Mouse (Mus musculus) adrenal gland, postnatal 25 days (tissue): ENCODE measurements around the gene Ckap4. TPM values are rescaled to one million over a fixed set of nuclear protein-coding genes. Genes with fewer than 3 reads are reported as not detected.

Source experiments
- DNase-seq: peaks from one replicate; pipeline ENCODE4 v3.0.0; 2021; ENCODE audit warnings: mixed read lengths
- long read RNA-seq: library from polyadenylated mRNA; stranded (forward); transcript quantifications from one replicate; pipeline ENCODE4 v2.0.0, GENCODE M21; 2021
- total RNA-seq: library from RNA; stranded (reverse); gene quantifications from 2 replicates; pipeline ENCODE4 v1.2.3, GENCODE M21; 2021

Ckap4 gene
- 47.2 and 49.3 TPM in 2 replicates for total RNA-seq
- long read RNA-seq, transcript Ckap4-201 (2 exons, 3,089 nt), result major isoform, 46 of 50 reads
- long read RNA-seq, partial matches to known transcripts, result 0 of 50 reads
- long read RNA-seq, other reads (novel, unspliced or antisense), result 4 of 50 reads

DNA sequence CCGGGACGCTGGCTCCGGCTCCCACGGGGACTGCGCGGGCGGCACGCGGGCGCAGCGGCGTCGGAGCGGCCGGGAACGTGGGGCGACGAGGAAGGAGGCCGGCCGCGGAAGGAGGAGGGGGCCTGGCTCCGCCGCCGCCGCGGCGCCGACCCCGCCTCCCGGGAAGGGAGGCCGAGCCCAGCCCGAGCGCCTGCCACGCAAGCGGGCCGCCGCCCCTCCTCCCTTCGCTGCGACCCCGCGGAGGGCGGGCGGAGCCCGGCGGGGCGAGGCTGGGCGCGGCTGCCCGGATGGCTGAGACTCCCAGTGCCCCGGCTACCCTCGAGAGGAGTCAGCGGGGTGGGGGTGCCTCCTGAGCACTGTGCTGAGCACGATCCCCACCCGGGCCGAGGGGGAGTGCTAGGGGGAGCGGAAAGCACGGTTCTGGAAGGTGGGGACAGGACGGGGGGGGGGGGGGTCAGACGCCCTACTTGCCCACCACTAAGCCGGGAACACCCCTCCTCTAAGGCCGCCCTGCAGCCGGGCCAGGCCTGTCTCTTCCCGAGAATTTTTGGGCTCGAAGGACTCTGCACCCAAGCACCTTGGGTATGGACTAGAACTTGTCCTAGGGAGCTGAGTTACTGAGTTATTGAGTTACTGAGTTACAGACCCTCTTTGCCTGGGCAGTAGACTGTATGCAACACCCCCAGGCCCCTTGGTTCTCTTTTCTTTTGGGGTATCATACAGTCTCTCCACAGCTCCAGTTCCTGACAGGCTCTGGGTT lies at the start of gene Ckap4:
Ckap4 (minus strand) TSS at position 151 of the 760 bp plus-strand sequence.
- DNase-seq, result peak; percentile 81

GRCm38 (mm10) chr10:84582236-84582635 lies 48.4 kb upstream of the Ckap4 start:
- no peak for DNase-seq

GRCm38 (mm10) chr10:84581191-84581590 lies 47.3 kb upstream of the Ckap4 start:
- no peak for DNase-seq

- no peak for DNase-seq
Observed at GRCm38 (mm10) chr10:84579527-84579926, 45.7 kb upstream of the Ckap4 start.

DNA sequence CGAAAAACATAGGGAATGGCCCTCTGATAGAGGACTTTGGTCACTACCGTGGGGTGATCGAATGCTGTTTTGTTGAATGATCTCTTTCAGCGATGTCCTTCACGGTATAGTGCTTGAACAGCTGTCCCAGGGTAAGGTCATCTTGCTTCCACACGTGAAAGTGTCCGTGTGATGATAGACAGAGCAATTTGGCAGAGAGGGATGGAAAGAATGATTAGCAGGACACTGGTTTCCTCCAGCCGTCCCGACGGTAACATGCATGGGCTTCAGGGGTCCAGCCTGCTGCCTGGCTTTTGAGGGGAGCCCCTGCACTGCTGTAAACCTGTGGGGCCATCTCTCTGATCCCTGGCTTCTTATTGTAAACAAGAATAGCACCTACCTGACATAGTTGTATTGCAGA lies 44.9 kb upstream of the Ckap4 start:
- DNase-seq, result no peak

DNA sequence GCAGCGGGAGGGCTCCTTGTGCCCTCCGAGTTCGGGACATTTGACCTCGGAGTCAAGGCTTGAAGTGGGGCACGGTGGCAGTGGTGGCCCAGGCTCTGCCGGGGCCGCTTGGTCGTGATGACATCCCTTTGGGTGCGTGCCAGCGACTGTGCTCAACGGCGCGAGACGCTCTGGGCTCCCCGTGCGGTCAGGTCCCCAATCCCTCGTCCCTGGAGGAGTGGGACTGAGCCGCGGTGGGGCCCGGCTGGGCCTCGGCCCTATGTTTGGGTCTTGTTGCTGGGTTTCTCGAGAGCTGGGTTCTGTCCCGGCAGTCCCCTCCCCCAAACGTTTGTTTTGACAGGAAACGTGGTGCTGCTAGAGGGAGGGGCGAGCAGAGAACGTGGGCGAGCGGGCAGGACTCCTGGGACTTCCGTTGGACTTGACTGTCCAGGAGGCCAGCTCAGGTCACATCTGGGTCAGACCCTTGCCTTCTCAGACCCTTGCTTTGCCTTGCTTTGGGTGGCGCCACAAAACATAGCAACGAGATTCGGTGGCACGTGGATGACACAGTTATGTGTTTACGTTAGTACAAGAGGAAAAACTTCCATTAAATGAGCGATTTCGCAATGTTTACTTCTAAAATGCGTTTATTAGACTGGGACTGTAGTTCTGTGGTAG lies 43.3 kb upstream of the Ckap4 start:
- peak; percentile 73 for DNase-seq

- peak; percentile 92 for DNase-seq
Observed at GRCm38 (mm10) chr10:84576395-84577070, 42.7 kb upstream of the Ckap4 start, which contains the start of gene Tcp11l2. Gene Tcp11l2 (plus strand): TSS chr10:84576626.

DNA sequence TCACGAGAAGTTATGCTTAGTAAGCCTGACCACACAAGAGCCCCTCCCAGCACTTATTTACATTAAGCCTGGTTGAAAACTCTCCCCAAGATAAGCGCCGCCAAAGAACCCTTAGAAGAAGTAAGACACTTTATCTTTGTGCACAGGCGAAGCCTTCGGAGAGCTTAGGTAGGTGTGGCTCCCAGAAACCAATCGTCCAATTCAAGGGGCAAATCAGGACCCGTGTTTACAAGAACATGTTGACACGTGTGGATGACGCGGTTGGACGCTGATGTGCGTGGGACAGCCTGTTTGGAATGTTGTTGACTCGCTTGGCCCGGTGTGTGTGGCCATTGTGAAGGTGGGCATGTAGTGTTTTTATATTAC lies 42.1 kb upstream of the Ckap4 start:
- DNase-seq, result no peak

- no peak for DNase-seq
Observed at GRCm38 (mm10) chr10:84573671-84574420, 40.0 kb upstream of the Ckap4 start.

DNA sequence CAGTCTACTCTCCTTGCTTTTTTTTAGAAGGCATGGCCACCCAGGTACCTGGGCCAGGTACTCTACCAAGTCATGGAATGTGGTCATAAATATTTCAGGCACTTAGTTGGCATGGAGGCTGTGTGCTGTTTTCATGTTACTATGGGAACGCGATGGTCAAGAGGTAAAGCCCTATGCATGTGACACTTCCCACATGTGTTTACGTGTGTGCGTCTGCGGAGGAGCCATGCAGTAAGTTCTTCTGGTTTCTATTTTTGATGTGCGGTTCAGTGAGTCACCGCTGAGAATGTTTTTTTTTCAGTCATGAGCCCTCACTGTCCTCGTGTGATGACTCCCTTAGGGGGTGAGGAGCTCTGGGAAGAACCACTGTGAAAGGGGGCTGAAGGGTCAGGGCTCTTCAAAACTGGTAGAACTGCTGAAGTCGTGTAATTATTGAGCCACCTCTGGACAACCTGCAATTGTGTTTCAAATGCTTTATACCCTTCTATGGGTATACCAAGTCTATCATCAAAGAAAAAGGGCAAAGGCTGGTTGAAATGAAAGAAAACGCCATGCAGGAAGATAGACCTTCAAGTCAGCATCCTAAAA lies 37.3 kb upstream of the Ckap4 start:
- no peak for DNase-seq

- no peak for DNase-seq
Observed at GRCm38 (mm10) chr10:84564427-84564826, 30.6 kb upstream of the Ckap4 start.

- DNase-seq, result no peak
Observed at GRCm38 (mm10) chr10:84562567-84563554, 29.0 kb upstream of the Ckap4 start.

GRCm38 (mm10) chr10:84562121-84562520 lies 28.3 kb upstream of the Ckap4 start:
- no peak for DNase-seq

DNA sequence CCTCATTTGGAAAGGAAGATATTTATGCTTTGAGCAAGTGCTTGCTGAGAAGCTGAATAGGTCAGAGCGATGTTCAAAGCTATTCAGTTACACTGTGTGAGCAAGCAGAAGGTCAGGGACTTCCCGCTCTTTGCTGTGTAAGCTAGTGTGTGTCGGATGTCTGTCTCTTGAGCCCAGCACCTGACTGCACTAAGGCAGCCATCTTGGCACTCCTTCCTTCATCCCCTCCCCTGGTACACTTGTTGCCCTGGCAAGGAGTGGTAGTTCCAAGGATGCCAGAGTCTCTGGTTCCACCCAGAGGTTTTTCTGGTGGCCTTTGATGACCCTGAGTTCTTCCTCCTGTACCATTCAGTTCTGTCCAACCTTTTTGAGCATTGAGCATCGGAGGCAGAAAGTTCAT lies 26.1 kb upstream of the Ckap4 start:
- no peak for DNase-seq

DNA sequence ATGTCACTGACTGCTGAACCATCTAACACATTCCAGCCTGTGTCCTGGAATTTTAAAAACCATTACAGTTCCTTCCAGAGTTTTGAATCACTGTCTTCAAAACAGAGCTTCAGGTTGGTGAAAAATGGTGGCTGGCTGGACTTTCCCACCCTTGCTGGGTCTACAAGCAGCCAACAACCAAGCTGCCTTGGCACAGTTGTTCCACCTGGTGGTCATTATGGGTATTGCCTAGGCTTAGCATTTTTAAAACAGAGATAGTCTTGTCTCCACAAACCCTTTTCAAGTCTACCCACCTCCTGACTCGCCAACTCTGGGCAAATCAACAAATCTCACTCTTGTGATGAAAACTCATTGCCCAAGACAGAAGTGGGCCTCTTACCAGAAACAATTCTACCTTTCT lies 24.6 kb upstream of the Ckap4 start:
- DNase-seq, result no peak

DNA sequence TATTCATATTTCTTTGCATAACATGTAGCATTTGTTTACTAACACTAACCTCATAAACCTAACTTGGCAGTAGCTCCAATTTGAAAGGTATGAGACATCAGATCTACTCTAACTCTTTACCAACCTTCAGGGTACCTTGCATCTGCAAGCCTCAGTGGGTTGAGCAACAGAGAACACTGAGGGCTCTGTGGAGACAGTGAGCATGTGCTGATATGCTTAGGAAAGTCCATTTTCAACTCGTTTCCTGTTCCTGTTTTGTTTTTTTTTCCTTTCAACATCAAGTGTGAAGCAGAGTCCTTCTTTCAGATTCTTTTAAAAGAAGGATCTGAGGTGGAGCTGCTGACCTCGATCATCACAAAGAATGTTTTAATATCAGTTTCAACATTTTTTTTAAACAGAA lies 22.3 kb upstream of the Ckap4 start:
- DNase-seq, result no peak

DNA sequence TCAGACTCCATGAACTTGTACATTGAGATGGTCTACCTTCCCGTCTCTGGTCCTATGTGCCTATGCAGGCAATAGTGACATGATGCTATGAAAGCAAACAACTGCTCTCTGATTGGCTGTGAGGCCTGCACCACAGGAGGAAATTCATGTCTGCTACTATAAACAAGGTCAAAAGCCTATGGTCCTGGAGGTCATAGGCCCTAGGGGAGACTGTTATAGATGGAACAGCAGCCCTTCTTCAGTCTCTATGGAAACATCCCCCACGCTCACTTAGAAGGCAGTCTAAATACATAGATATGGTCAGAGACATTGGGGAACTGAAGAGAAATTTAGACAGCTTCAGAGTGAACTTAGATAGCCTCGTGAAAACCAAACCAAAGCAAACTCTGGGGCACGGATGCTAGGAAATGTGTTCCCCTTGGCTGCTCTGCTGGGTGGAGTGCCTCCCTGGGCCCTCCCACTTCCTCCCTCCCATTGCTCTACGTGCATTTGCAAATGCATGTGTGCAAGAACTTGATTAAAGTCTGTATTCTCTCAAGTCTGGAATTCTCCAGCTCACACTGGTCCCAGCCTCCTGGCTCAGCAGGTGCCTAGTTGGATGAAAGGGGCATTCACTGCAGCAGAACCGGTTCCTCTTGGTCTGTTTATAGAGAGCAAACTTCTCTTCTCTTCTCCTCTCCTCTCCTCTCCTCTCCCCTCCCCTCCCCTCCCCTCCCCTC lies 20.6 kb upstream of the Ckap4 start:
- DNase-seq, result no peak

DNA sequence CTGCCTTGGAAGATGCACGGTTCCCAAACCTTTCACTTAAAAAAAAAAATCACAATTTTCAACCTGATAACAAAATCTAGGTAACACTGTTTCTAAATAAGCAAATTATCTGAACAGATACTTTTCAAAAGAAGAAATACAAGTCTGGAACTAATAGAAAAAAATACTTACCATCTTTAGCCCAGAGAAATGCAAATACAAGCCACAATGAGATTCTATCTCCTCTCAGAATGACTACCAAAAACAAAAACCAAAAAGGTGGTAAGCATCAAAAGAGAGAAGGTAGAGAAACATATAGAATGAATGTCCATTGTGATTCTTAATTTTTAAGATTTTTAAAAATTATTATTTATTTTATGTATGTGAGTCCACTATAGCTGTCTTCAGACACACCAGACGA lies 18.6 kb upstream of the Ckap4 start:
- no peak for DNase-seq

DNA sequence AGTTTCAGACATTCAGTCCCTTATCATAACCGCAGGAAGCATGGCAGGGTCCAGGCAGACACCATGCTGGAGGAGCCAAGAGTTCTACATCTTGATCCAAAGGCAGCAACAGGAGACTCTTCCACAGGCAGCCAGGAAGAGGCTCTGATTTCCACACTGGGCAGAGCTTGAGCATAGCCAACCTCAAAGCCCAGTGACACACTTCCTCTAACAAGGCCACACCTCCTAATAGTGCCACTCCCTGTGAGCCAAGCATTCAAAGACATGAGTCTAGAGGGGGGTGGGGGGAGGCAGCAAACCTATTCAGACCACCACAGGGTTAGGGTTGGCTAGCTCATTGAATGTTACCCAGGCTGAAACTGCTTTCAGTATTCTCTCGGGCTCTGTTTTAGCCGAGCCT lies 18.0 kb upstream of the Ckap4 start:
- DNase-seq, result no peak

DNA sequence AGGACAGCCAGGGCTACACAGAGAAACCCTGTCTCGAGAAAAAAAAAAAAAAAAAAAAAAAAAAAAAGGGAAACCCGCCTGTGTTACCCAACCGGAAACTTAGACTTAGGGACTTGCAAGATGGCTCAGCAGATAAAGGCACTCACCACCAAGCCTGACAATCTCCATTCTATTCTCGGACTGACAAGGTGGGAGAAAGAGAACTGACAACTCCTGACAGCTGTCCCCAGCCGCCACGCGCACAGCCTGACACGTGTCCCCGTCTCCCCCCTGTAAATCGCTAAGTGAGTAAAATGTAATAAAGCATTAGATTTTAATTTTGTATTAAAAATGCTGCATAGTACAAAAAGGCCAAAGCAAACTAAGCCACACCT lies 16.0 kb upstream of the Ckap4 start:
- no peak for DNase-seq
